Mouse (Mus musculus): Measurements from ENCODE around the gene Tars. TPM values are rescaled to one million over a fixed set of nuclear protein-coding genes. Genes with fewer than 3 reads are reported as not detected.

The Tars gene
- polyA plus RNA-seq (2012; rRNA removed), result 13.4 and 14.2 TPM in 2 replicates

GRCm38 (mm10) chr15:11399356-11400067, at the start of gene Tars:
Gene Tars, minus strand, starts transcription at chr15:11399665.

